Mouse (Mus musculus) ES-Bruce4 (cell line): ENCODE measurements around the gene Lpp.

Source experiments
- CTCF ChIP-seq: IDR thresholded peaks from one replicate; pipeline ENCODE4 v1.8.1; 2011; ENCODE audit warnings: low read depth, low read length
- EP300 ChIP-seq: IDR thresholded peaks from 2 replicates; pipeline ENCODE4 v1.6.1; 2011; ENCODE audit warnings: low read depth, low read length; ENCODE audit not compliant: insufficient read depth

DNA sequence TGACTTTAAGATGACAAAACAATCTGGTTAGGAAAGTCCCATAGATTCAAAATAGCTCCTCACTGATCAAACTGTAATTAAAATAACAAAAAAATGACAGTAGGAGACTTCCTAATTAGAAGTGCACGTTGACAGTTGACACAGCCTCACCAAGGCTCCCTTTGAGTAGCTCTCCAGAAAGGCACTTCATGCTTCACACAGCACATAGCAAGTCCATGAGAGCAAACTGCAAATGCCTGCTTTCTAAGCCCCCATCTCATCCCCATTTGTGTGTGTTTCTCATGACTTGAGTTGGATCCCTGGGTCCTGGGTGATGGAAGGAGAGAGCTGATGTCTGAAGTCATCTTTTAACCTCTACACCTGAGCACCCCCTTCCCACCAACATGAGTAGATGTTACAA is 78.5 kb downstream of the Lpp start:
- no peak for TF ChIP-seq EP300
- TF ChIP-seq CTCF = no peak
